Mouse (Mus musculus) heart, embryonic 10.5 days (tissue): ENCODE measurements around the gene Olfr1461. TPM values are rescaled to one million over a fixed set of nuclear protein-coding genes. Genes with fewer than 3 reads are reported as not detected.

Experiments
- DNase-seq: peaks from one replicate; pipeline ENCODE4 v3.0.0-alpha.2; 2017; ENCODE audit warnings: low spot score
- H3K27ac ChIP-seq: fragments of 300-500 bp; sonication (generic); 2 replicates; pipeline ENCODE4 v1.5.1; 2016; ENCODE audit warnings: mild to moderate bottlenecking
- H3K27me3 ChIP-seq: fragments of 300-500 bp; sonication (generic); 2 replicates; pipeline ENCODE4 v1.6.1; 2016; ENCODE audit warnings: mild to moderate bottlenecking; ENCODE audit not compliant: poor library complexity, insufficient read depth, severe bottlenecking
- H3K36me3 ChIP-seq: fragments of 300-500 bp; sonication (generic); 2 replicates; pipeline ENCODE4 v1.6.1; 2016; ENCODE audit warnings: mild to moderate bottlenecking, moderate library complexity
- H3K4me1 ChIP-seq: fragments of 300-500 bp; sonication (generic); 2 replicates; pipeline ENCODE4 v1.6.1; 2016; ENCODE audit warnings: mild to moderate bottlenecking
- H3K4me3 ChIP-seq: fragments of 300-500 bp; sonication (generic); 2 replicates; pipeline ENCODE4 v1.5.1; 2016; ENCODE audit warnings: mild to moderate bottlenecking, moderate library complexity
- H3K9me3 ChIP-seq: fragments of 300-500 bp; sonication (generic); 2 replicates; pipeline ENCODE4 v1.6.1; 2016; ENCODE audit warnings: mild to moderate bottlenecking, moderate library complexity
- WGBS: fragments of 180-500 bp; shearing (Covaris S2); methylation state at CpG from one replicate; pipeline ENCODE4 v1.1.7; 2016; 5-methylcytosine and 5-hydroxymethylcytosine counted together
- polyA plus RNA-seq: library from polyadenylated mRNA; unstranded; fragments of >200 nt; fragmentation: Nextera tagmentation; extraction: Ambion mirVana; gene quantifications from 2 replicates; pipeline ENCODE4 v1.2.1, GENCODE M21; 2016

Olfr1461 gene
- not detected in 2 replicates for polyA plus RNA-seq

DNA sequence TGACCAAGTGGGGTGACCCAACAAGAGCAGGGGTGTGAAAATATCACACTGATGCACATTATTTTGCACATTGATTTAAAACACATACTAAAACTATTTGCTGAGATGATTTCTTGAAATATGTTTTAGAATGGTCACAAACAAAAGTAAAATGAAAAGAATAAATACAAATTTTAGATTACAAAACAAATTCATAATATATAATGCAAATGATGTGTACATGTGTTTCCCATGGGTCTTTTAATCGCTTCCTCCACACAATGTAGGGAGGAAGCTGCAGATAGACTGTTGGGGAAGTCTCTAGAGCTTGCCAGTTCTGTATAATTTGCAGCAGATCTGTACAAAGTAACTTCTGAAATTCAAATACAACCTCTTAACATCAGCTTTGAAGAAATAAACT is at the start of gene Olfr1461:
Gene Olfr1461 (plus strand): TSS at position 301 of the 400 bp plus-strand sequence.
- H3K4me1 ChIP-seq, result no peaks in the 10 kb centered on the region
- WGBS, result 73% methylated on average over 1 of the region's 1 CpGs

DNA sequence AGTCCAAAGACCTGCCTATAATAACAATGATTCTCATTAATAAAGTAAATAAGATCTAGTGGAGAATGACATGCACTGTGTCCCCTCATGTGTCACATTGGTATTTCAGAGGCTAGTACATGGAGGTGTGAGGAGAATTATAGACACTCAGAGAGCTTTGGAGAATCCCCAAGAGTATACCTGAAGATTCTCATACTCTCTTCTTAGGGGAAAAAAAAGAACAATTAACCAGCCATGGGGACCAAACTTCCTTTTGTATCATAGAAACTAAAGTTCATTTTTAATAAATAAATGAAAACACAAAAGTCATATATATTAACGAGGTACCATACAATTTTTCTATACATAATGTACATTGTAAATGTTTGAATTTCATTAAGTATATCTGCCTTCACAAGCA is 13.4 kb upstream of the Olfr1461 start, which contains the start of gene Olfr1459:
Gene Olfr1459 (minus strand): TSS at position 101 of the 400 bp plus-strand sequence.
- Histone ChIP-seq H3K27me3 (no peaks in the 10 kb centered on the region), H3K36me3 (no peaks in the 10 kb centered on the region), H3K4me1 (no peaks in the 10 kb centered on the region), H3K27ac (no peak within 1 kb of the TSS), H3K9me3 (peaks cover 16% of the 10 kb centered on the region), H3K4me3 (no peak within 1 kb of the TSS)
- no peak for DNase-seq
- 78% methylated on average over 1 of the region's 1 CpGs for WGBS

More for the DNA sequence above, at the start of gene Olfr1461:
- H3K27me3 ChIP-seq, result no peaks in the 10 kb centered on the region
- no peak within 1 kb of the TSS for H3K27ac ChIP-seq
- H3K36me3 ChIP-seq, result no peaks in the 10 kb centered on the region
- DNase-seq, result no peak
- H3K4me3 ChIP-seq, result no peak within 1 kb of the TSS
- H3K9me3 ChIP-seq, result no peaks in the 10 kb centered on the region

DNA sequence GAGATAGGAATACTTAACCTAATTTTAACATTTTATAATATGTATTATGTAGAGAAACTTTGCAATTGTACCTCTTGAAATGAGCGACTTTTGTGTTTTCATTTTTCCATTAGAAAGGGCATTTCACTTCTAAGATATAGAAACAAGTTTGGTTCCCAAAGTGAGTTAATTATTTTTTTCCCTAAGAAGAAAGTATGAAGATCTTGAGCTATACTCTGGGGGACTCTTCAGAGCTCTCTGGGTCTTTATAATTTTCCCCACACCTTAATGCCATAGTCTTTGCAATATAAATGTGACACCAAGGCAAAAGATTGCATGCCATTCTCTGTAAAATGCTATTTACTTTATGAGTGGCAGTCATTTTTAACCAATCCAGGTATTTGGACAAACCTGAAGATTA is 22.6 kb downstream of the Olfr1461 start, which contains the start of gene Olfr1462:
Gene Olfr1462 (plus strand): TSS at position 301 of the 400 bp plus-strand sequence.
- Histone ChIP-seq H3K4me3 (no peak within 1 kb of the TSS), H3K27ac (no peak within 1 kb of the TSS)
- DNase-seq, result no peak

More for the DNA sequence above, 22.6 kb downstream of the Olfr1461 start, which contains the start of gene Olfr1462:
- Histone ChIP-seq H3K9me3 (peaks cover 3% of the 10 kb centered on the region), H3K27me3 (no peaks in the 10 kb centered on the region), H3K4me1 (no peaks in the 10 kb centered on the region), H3K36me3 (no peaks in the 10 kb centered on the region)
- WGBS, result 75% methylated on average over 1 of the region's 1 CpGs

Other genes starting within 250 kb of the Olfr1461 start
- gene Olfr1448, start 238.6 kb upstream of the Olfr1461 start, polyA plus RNA-seq, result not detected in 2 replicates
- not detected in 2 replicates for gene Olfr1449, start 232.2 kb upstream of the Olfr1461 start, polyA plus RNA-seq
- gene Olfr1450, start 212.7 kb upstream of the Olfr1461 start, polyA plus RNA-seq, result not detected in 2 replicates
- gene Olfr1451, start 168.0 kb upstream of the Olfr1461 start, polyA plus RNA-seq, result not detected in 2 replicates
- gene Olfr1453, start 134.7 kb upstream of the Olfr1461 start, polyA plus RNA-seq, result not detected in 2 replicates
- gene Olfr1454, start 102.4 kb upstream of the Olfr1461 start, polyA plus RNA-seq, result not detected in 2 replicates
- gene Olfr1457, start 65.1 kb upstream of the Olfr1461 start, polyA plus RNA-seq, result not detected in 2 replicates
- gene Olfr1458, start 56.2 kb upstream of the Olfr1461 start, polyA plus RNA-seq, result not detected in 2 replicates
- not detected in 2 replicates for gene Olfr1459, start 13.5 kb upstream of the Olfr1461 start, polyA plus RNA-seq
- gene Olfr1462, start 22.7 kb downstream of the Olfr1461 start, polyA plus RNA-seq, result not detected in 2 replicates
- gene Olfr1463, start 68.3 kb downstream of the Olfr1461 start, polyA plus RNA-seq, result not detected in 2 replicates
- not detected in 2 replicates for gene Olfr1465, start 152.5 kb downstream of the Olfr1461 start, polyA plus RNA-seq
- not detected in 2 replicates for gene Olfr1466, start 175.9 kb downstream of the Olfr1461 start, polyA plus RNA-seq
- gene Olfr1467, start 199.2 kb downstream of the Olfr1461 start, polyA plus RNA-seq, result not detected in 2 replicates
- gene Olfr1469, start 244.8 kb downstream of the Olfr1461 start, polyA plus RNA-seq, result not detected in 2 replicates